Mouse (Mus musculus) bone marrow macrophage, adult 2 months (primary cell): Measurements from ENCODE around the gene Hnrnph3.

Experiments
- CTCF ChIP-seq: IDR thresholded peaks from 2 replicates; pipeline ENCODE4 v1.5.1; 2012; ENCODE audit warnings: low read depth, mild to moderate bottlenecking, low read length, moderate library complexity
- POLR2A ChIP-seq: IDR thresholded peaks from 2 replicates; pipeline ENCODE4 v1.6.1; 2012; ENCODE audit warnings: mild to moderate bottlenecking, low read depth, low read length, borderline replicate concordance

- no peak for TF ChIP-seq CTCF
- no peak for TF ChIP-seq POLR2A
Observed at GRCm38 (mm10) chr10:62966291-62966690, 57.7 kb downstream of the Hnrnph3 start.
